Comparison of ENCODE assay signal across 24 mouse cellular contexts in genomic region chr7:83037714-83038113, GRCm38 (mm10).
"Had no signal": no experiment of that assay in that cellular context is flagged by ENCODE, and none has a peak within 500 bp of the region (broad histone marks: within the 10 kb centered on the region; RNA-seq: fewer than 3 reads in every experiment).

No protein-coding gene starts in this region.

- H3K4me2 ChIP-seq: heart, embryonic 11.5 days; heart, embryonic 13.5 days; heart, embryonic 15.5 days; hindbrain, embryonic 13.5 days; hindbrain, embryonic 15.5 days; kidney, embryonic 15.5 days; limb, embryonic 12.5 days had no signal

- H3K27ac ChIP-seq: heart, adult 2 months; heart, embryonic 13.5 days; heart, embryonic 15.5 days; hindbrain, embryonic 13.5 days; hindbrain, embryonic 15.5 days; hindbrain, postnatal 0 days; kidney, embryonic 15.5 days; kidney, postnatal 0 days; left cerebral cortex, adult 2 months had no signal

- H3K4me1 ChIP-seq: heart, embryonic 13.5 days; heart, embryonic 15.5 days; hindbrain, embryonic 15.5 days had no signal

- H3K4me3 ChIP-seq: heart, adult 2 months; heart, embryonic 13.5 days; heart, embryonic 15.5 days; hindbrain, embryonic 13.5 days; hindbrain, embryonic 15.5 days; kidney, embryonic 15.5 days; left cerebral cortex, adult 2 months; limb, embryonic 10.5 days; limb, embryonic 12.5 days had no signal

- H3K36me3 ChIP-seq: heart, embryonic 13.5 days; heart, embryonic 15.5 days; hindbrain, embryonic 13.5 days; hindbrain, embryonic 15.5 days; kidney, embryonic 15.5 days; limb, embryonic 10.5 days; limb, embryonic 12.5 days had no signal

- H3K27me3 ChIP-seq: heart, embryonic 13.5 days; heart, embryonic 15.5 days; hindbrain, embryonic 13.5 days; hindbrain, embryonic 15.5 days; kidney, embryonic 15.5 days; limb, embryonic 12.5 days had no signal

- H3K9me3 ChIP-seq: heart, embryonic 13.5 days; heart, embryonic 15.5 days; hindbrain, embryonic 13.5 days; hindbrain, embryonic 15.5 days; kidney, embryonic 15.5 days; limb, embryonic 10.5 days; limb, embryonic 12.5 days had no signal

- H3K9ac ChIP-seq: heart, embryonic 13.5 days; heart, embryonic 15.5 days; hindbrain, embryonic 13.5 days; hindbrain, embryonic 15.5 days; kidney, embryonic 15.5 days; limb, embryonic 12.5 days had no signal

- DNase-seq: gastrocnemius, postnatal 14 days; gastrocnemius, postnatal 36 days; heart, adult 11 months; heart, adult 2 months; heart, postnatal 14 days; heart, postnatal 36 days; kidney, adult 11 months; kidney, adult 2 months; kidney, adult 9 months; kidney, postnatal 14 days; kidney, postnatal 36 days; liver had no signal

- ATAC-seq: hindbrain, postnatal 0 days; intestine, embryonic 16.5 days had no signal
